Mouse (Mus musculus) v-Abl transformed pro-B cells (cell line): Measurements from ENCODE around the gene Slc43a1.

Experiments used
- in situ Hi-C, 2 experiments: fragments of 400-800 bp; cut with MboI; formaldehyde crosslinking; loops; one replicate each; pipeline ENCODE4 v1.15.1; 2025; ENCODE audit not compliant: unreplicated experiment in 2 of 2

Slc43a1 gene

GRCm38 (mm10) chr2:84826488-84827282 lies 12.0 kb upstream of the Slc43a1 start, which contains the start of gene Timm10:
Gene Timm10 (plus strand): TSS chr2:84826997.
- in situ Hi-C loops: loop anchor here (5.0 to 10.0 kb wide), 2 partner anchors 66 to 152 kb away; partner anchors contain the start of genes Gm28635 (in 1 of the 2), Med19 (in 1 of the 2), Selenoh (in 1 of the 2) and Tmx2 (in 1 of the 2)

- in situ Hi-C loops: loop anchor here (5.0 to 10.0 kb wide), 2 partner anchors 65 to 153 kb away; partner anchors contain the start of genes Gm28635 (in 1 of the 2), Med19 (in 1 of the 2), Selenoh (in 1 of the 2) and Tmx2 (in 1 of the 2)
These were observed 11.2 kb upstream of the Slc43a1 start for GRCm38 (mm10) chr2:84827283-84827920.

GRCm38 (mm10) chr2:84831666-84832391 lies 6.8 kb upstream of the Slc43a1 start:
- in situ Hi-C loops: loop anchor here (5.0 to 10.0 kb wide), 3 partner anchors 35 to 183 kb away; no protein-coding TSS in a partner anchor

- in situ Hi-C loops: loop anchor here (10.0 kb wide), 2 partner anchors 118 to 178 kb away; no protein-coding TSS in a partner anchor
These were observed 1.5 kb upstream of the Slc43a1 start for GRCm38 (mm10) chr2:84837107-84837506.

- in situ Hi-C loops: loop anchor here (10.0 kb wide), 2 partner anchors 117 to 177 kb away; no protein-coding TSS in a partner anchor
These were observed 645 bp upstream of the Slc43a1 start for GRCm38 (mm10) chr2:84837817-84838592.

- in situ Hi-C loops: loop anchor here (10.0 kb wide), 2 partner anchors 116 to 176 kb away; no protein-coding TSS in a partner anchor
These were observed 637 bp downstream of the Slc43a1 start for GRCm38 (mm10) chr2:84838993-84839980.

- in situ Hi-C loops: no loop called here
These were observed 1.5 kb downstream of the Slc43a1 start for GRCm38 (mm10) chr2:84840016-84840747.

- in situ Hi-C loops: no loop called here
These were observed 2.3 kb downstream of the Slc43a1 start for GRCm38 (mm10) chr2:84840748-84841563.

- in situ Hi-C loops: no loop called here
These were observed 3.3 kb downstream of the Slc43a1 start for GRCm38 (mm10) chr2:84841905-84842304.

- in situ Hi-C loops: no loop called here
These were observed 5.0 kb downstream of the Slc43a1 start for GRCm38 (mm10) chr2:84843654-84844053.

GRCm38 (mm10) chr2:84845226-84845625 lies 6.6 kb downstream of the Slc43a1 start:
- in situ Hi-C loops: no loop called here

- in situ Hi-C loops: loop anchor here in 1 of 2 experiments (25.0 kb wide), 1 partner anchor 712 kb away; no protein-coding TSS in a partner anchor
These were observed 11.9 kb downstream of the Slc43a1 start for GRCm38 (mm10) chr2:84850407-84851129.

GRCm38 (mm10) chr2:84851130-84852040 lies 12.7 kb downstream of the Slc43a1 start:
- in situ Hi-C loops: loop anchor here in 1 of 2 experiments (25.0 kb wide), 1 partner anchor 711 kb away; no protein-coding TSS in a partner anchor

- in situ Hi-C loops: loop anchor here (5.0 to 25.0 kb wide), 3 partner anchors 37 to 707 kb away; no protein-coding TSS in a partner anchor
These were observed 17.1 kb downstream of the Slc43a1 start for GRCm38 (mm10) chr2:84855732-84856131.

- in situ Hi-C loops: loop anchor here (5.0 to 25.0 kb wide), 3 partner anchors 34 to 704 kb away; no protein-coding TSS in a partner anchor
These were observed 19.9 kb downstream of the Slc43a1 start for GRCm38 (mm10) chr2:84858551-84858950.
